In the genomic region with DNA sequence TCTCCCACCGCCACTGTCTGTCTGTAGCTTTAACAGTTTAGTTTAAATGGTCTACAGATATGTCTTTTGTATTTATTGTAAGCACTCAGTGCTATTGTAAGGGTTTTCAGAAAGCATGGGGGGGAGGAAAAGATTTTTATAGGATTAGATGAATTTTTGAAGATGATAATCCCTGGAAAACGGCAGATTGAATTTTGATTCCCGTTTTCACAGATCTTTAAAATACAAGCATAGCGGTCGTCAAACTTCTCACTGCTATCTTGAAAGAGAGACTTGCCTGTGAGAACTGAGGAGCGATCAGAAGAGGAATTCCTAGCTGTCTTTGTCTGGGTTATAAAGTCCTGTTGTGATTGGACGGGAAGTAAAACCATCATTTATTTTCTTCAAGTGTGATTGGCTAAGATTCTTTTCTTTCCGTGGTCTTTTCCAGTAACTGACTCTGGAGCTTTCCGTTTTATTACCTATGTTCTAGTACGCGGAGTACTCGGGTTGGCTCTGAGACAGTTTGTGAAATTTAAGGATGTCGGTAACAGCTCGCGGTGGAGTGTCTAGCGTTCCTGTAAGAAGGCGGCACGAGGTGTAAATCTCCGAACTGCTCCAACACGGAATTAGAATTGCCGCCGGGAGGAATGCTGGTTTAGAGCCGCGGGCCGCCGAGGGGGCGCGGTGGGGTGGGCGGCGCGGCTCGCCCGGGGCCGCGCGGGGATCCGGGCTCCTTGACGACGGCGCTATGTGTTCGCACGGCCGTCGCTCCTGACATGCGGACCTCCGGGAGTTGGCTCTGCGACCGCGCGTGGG, we compare ENCODE assay signal across 8 mouse cellular contexts. TPM values are rescaled to one million over a fixed set of nuclear protein-coding genes. Genes with fewer than 3 reads are reported as not detected.
DNase-seq lines count a peak whose midpoint lies in the region; ATAC-seq and TF ChIP-seq lines count a peak whose summit lies in the region.

No protein-coding gene starts in this region.

- no peak for TF ChIP-seq POLR2A in kidney, adult 2 months (IDR thresholded peaks at IDR 0.05; ENCODE audit: low read depth, low read length)
- no peak for TF ChIP-seq POLR2A in limb, embryonic 14.5 days (IDR thresholded peaks at IDR 0.05; ENCODE audit: borderline replicate concordance, extremely low read depth, insufficient read depth, insufficient read length)

- H3K36me3 ChIP-seq in embryonic facial prominence, embryonic 14.5 days (ENCODE audit: control insufficient read depth, insufficient read depth, low read length) = no peaks in the 10 kb centered on the region
- no peaks in the 10 kb centered on the region for H3K36me3 ChIP-seq in kidney, adult 2 months (ENCODE audit: control insufficient read depth, insufficient read depth, low read length)
- no peaks in the 10 kb centered on the region for H3K36me3 ChIP-seq in limb, embryonic 14.5 days (ENCODE audit: control insufficient read depth, insufficient read depth, low read length)
- H3K36me3 ChIP-seq in midbrain, embryonic 16.5 days (ENCODE audit: control insufficient read depth, insufficient read depth, low read length) = no peaks in the 10 kb centered on the region

- no peaks in the 10 kb centered on the region for H3K9me3 ChIP-seq in embryonic facial prominence, embryonic 14.5 days (ENCODE audit: control insufficient read depth, low read length)
- no peaks in the 10 kb centered on the region for H3K9me3 ChIP-seq in limb, embryonic 14.5 days (ENCODE audit: control insufficient read depth, low read length)
- H3K9me3 ChIP-seq in midbrain, embryonic 16.5 days (replicated peaks; ENCODE audit: control insufficient read depth, low read length, poor library complexity, severe bottlenecking) = no peaks in the 10 kb centered on the region

- 1% methylated on average over 38 of the region's 50 CpGs for WGBS in embryonic facial prominence, embryonic 14.5 days
- 3% methylated on average over 50 of the region's 50 CpGs for WGBS in kidney, adult 2 months
- under 1% methylated on average over 45 of the region's 50 CpGs for WGBS in limb, embryonic 14.5 days
- under 1% methylated on average over 48 of the region's 50 CpGs for WGBS in midbrain, embryonic 16.5 days

- TF ChIP-seq CTCF in kidney, adult 2 months (conservative IDR thresholded peaks at IDR 0.05; ENCODE audit: insufficient read depth, insufficient read length, low read depth, low read length) = no peak

- peak overlapping the region; percentile 83 for H3K9ac ChIP-seq in embryonic facial prominence, embryonic 14.5 days (ENCODE audit: low read depth, low read length)
- H3K9ac ChIP-seq in limb, embryonic 14.5 days (ENCODE audit: low read depth, low read length, severe bottlenecking) = peak overlapping the region; percentile 75
- peak overlapping the region; percentile 84 for H3K9ac ChIP-seq in midbrain, embryonic 16.5 days (ENCODE audit: low read depth, low read length)

- DNase-seq in thymus, postnatal 0 days (ENCODE audit: low spot score) = peak; percentile 18
- no peak for DNase-seq in thymus, postnatal 10 days (ENCODE audit: low spot score in 2 of 2)
- DNase-seq in embryonic facial prominence, embryonic 14.5 days (ENCODE audit: low spot score) = peak; percentile 88
- DNase-seq in heart, adult 9 months (ENCODE audit: low spot score in 2 of 2) = peak; percentile 61 to 77
- DNase-seq in kidney, adult 2 months = peak; percentile 67
- DNase-seq in limb, embryonic 14.5 days (ENCODE audit: low spot score) = peak; percentile 85
- no peak for DNase-seq in urinary bladder, postnatal 36 days (ENCODE audit: low spot score in 2 of 2)

- H3K27ac ChIP-seq in embryonic facial prominence, embryonic 14.5 days (replicated peaks; ENCODE audit: low read depth, low read length) = peak overlapping the region; percentile 91
- no peak overlapping the region for H3K27ac ChIP-seq in kidney, adult 2 months (ENCODE audit: insufficient read depth, low read depth, low read length)
- peak overlapping the region; percentile 84 for H3K27ac ChIP-seq in limb, embryonic 14.5 days (replicated peaks; ENCODE audit: low read depth, low read length)
- peak overlapping the region; percentile 93 for H3K27ac ChIP-seq in midbrain, embryonic 16.5 days (ENCODE audit: low read length)

- H3K4me2 ChIP-seq in embryonic facial prominence, embryonic 14.5 days (ENCODE audit: low read depth, low read length) = peak overlapping the region; percentile 94
- H3K4me2 ChIP-seq in limb, embryonic 14.5 days (replicated peaks; ENCODE audit: low read depth, low read length, severe bottlenecking) = peak overlapping the region; percentile 93
- peak overlapping the region; percentile 82 for H3K4me2 ChIP-seq in midbrain, embryonic 16.5 days (ENCODE audit: low read length)

- peaks cover 17% of the 10 kb centered on the region; the same call in 1 of the 2 replicates for H3K4me1 ChIP-seq in embryonic facial prominence, embryonic 14.5 days (ENCODE audit: control insufficient read depth, insufficient read depth, low read length)
- peaks cover 10% of the 10 kb centered on the region; the same call in 1 of the 2 replicates for H3K4me1 ChIP-seq in kidney, adult 2 months (ENCODE audit: control insufficient read depth, insufficient read depth, low read length)
- peaks cover 14% of the 10 kb centered on the region for H3K4me1 ChIP-seq in limb, embryonic 14.5 days (ENCODE audit: control insufficient read depth, insufficient read depth, low read length)
- peaks cover 18% of the 10 kb centered on the region for H3K4me1 ChIP-seq in midbrain, embryonic 16.5 days (ENCODE audit: control insufficient read depth, insufficient read depth, low read length)

- peak; percentile 75 for ATAC-seq in embryonic facial prominence, embryonic 14.5 days (ENCODE audit: low read depth)
- peak; percentile 77 for ATAC-seq in limb, embryonic 14.5 days (ENCODE audit: low FRiP score, low read depth)
- ATAC-seq in midbrain, embryonic 16.5 days = peak; percentile 77

- H3K4me3 ChIP-seq in embryonic facial prominence, embryonic 14.5 days (ENCODE audit: low read depth, low read length) = peak overlapping the region; percentile 86
- H3K4me3 ChIP-seq in kidney, adult 2 months (ENCODE audit: insufficient read depth, low read depth, low read length) = peak overlapping the region; percentile 89
- H3K4me3 ChIP-seq in limb, embryonic 14.5 days (replicated peaks; ENCODE audit: low read length) = peak overlapping the region; percentile 86
- peak overlapping the region; percentile 75 for H3K4me3 ChIP-seq in midbrain, embryonic 16.5 days (ENCODE audit: low read depth, low read length)

- no peaks in the 10 kb centered on the region for H3K27me3 ChIP-seq in embryonic facial prominence, embryonic 14.5 days (replicated peaks; ENCODE audit: control insufficient read depth, insufficient read depth, low read length)
- H3K27me3 ChIP-seq in kidney, adult 2 months (replicated peaks; ENCODE audit: control insufficient read depth, insufficient read depth, low read length) = no peaks in the 10 kb centered on the region
- H3K27me3 ChIP-seq in limb, embryonic 14.5 days (ENCODE audit: control insufficient read depth, insufficient read depth, low read length) = no peaks in the 10 kb centered on the region
- H3K27me3 ChIP-seq in midbrain, embryonic 16.5 days (ENCODE audit: control insufficient read depth, insufficient read depth, low read depth, low read length) = no peaks in the 10 kb centered on the region

RNA-seq across cellular contexts. Expression of gene Reep3, which starts 29.5 kb away (rescaled TPM):
- polyA plus RNA-seq in thymus, postnatal 0 days (2015; fragmentation: Nextera tagmentation; extraction: Ambion mirVana) = 18.1 and 18.2 TPM in 2 replicates
- polyA plus RNA-seq in embryonic facial prominence, embryonic 14.5 days (2014; fragmentation: Nextera tagmentation; extraction: Ambion mirVana) = 39.6 and 40.0 TPM in 2 replicates
- 22.2 and 26.0 TPM in 2 replicates for polyA plus RNA-seq in kidney, adult 2 months (2012; rRNA removed)
- polyA plus RNA-seq in limb, embryonic 14.5 days (2012; rRNA removed) = 35.0 and 39.9 TPM in 2 replicates
- polyA plus RNA-seq in limb, embryonic 14.5 days (2014; fragmentation: Nextera tagmentation; extraction: Ambion mirVana) = 41.3 and 43.6 TPM in 2 replicates
- 28.2 and 28.6 TPM in 2 replicates for polyA plus RNA-seq in midbrain, embryonic 16.5 days (2015; fragmentation: Nextera tagmentation; extraction: Ambion mirVana)

RNA-seq across cellular contexts. Expression of gene Jmjd1c, which starts 30.3 kb away (rescaled TPM):
- polyA plus RNA-seq in thymus, postnatal 0 days (2015; fragmentation: Nextera tagmentation; extraction: Ambion mirVana) = 53.5 and 61.4 TPM in 2 replicates
- polyA plus RNA-seq in embryonic facial prominence, embryonic 14.5 days (2014; fragmentation: Nextera tagmentation; extraction: Ambion mirVana) = 44.0 and 44.4 TPM in 2 replicates
- 9.4 and 10.0 TPM in 2 replicates for polyA plus RNA-seq in kidney, adult 2 months (2012; rRNA removed)
- polyA plus RNA-seq in limb, embryonic 14.5 days (2012; rRNA removed) = 29.1 and 34.5 TPM in 2 replicates
- 52.2 and 55.8 TPM in 2 replicates for polyA plus RNA-seq in limb, embryonic 14.5 days (2014; fragmentation: Nextera tagmentation; extraction: Ambion mirVana)
- polyA plus RNA-seq in midbrain, embryonic 16.5 days (2015; fragmentation: Nextera tagmentation; extraction: Ambion mirVana) = 41.7 and 42.3 TPM in 2 replicates

Comparison
In these comparisons a context has a peak if more than half of its experiments do, and no peak if none do; other contexts are left out.
1. DNase-seq: peak in thymus, postnatal 0 days (single experiment), embryonic facial prominence, embryonic 14.5 days (single experiment), heart, adult 9 months (2 of 2), kidney, adult 2 months (single experiment) and limb, embryonic 14.5 days (single experiment); none in thymus, postnatal 10 days (0 of 2) and urinary bladder, postnatal 36 days (0 of 2).
2. Peak in every context shown above with its lines, with median percentiles within 50 percentile points of each other: ATAC-seq, H3K4me2 ChIP-seq, H3K4me3 ChIP-seq and H3K9ac ChIP-seq.